Mouse (Mus musculus): ENCODE measurements around the gene Hoxd13.

- TF ChIP-seq CTCF (IDR thresholded peaks at IDR 0.05; ENCODE audit: insufficient read depth, low read depth, low read length) (no peak), POLR2A (IDR thresholded peaks at IDR 0.05; ENCODE audit: insufficient read depth, low read depth, low read length) (no peak)
Measured at GRCm38 (mm10) chr2:74653781-74654535, 14.2 kb upstream of the Hoxd13 start.

All from olfactory bulb, adult 2 months (tissue).